Mouse (Mus musculus) embryonic facial prominence, embryonic 15.5 days (tissue): ENCODE results near the gene Gm8108. TPM values are rescaled to one million over a fixed set of nuclear protein-coding genes. Genes with fewer than 3 reads are reported as not detected.
A peak's percentile ranks its signal among the peaks of the same experiment; 100 is the strongest.
"Not testable (repeated sequence)": the region's sequence is repeated elsewhere in the genome, so short reads cannot be mapped to it uniquely, and the experiment has no call there.

Source experiments
- ATAC-seq: fragments of 200-750 bp; cut with Nextera tagmentation; 2 replicates; pipeline ENCODE4 v1.8.0; 2017; ENCODE audit warnings: low read depth, moderate TSS enrichment; ENCODE audit not compliant: insufficient number of reproducible peaks, low FRiP score, low TSS enrichment
- H3K27ac ChIP-seq: fragments of 300-500 bp; sonication (generic); replicated peaks from 2 replicates; pipeline ENCODE4 v1.5.1; 2015; ENCODE audit warnings: mild to moderate bottlenecking, inconsistent platforms
- H3K27me3 ChIP-seq: fragments of 300-500 bp; sonication (generic); 2 replicates; pipeline ENCODE4 v1.6.1; 2015; ENCODE audit warnings: inconsistent platforms
- H3K36me3 ChIP-seq: fragments of 300-500 bp; sonication (generic); 2 replicates; pipeline ENCODE4 v1.6.1; 2015; ENCODE audit warnings: mild to moderate bottlenecking, inconsistent platforms
- H3K4me1 ChIP-seq: fragments of 300-500 bp; sonication (generic); 2 replicates; pipeline ENCODE4 v1.6.1; 2015; ENCODE audit warnings: inconsistent platforms
- H3K4me2 ChIP-seq: fragments of 300-500 bp; sonication (generic); replicated peaks from 2 replicates; pipeline ENCODE4 v1.6.1; 2015; ENCODE audit warnings: mild to moderate bottlenecking, inconsistent platforms
- H3K4me3 ChIP-seq: fragments of 300-500 bp; sonication (generic); replicated peaks from 2 replicates; pipeline ENCODE4 v1.5.1; 2015; ENCODE audit warnings: mild to moderate bottlenecking, inconsistent platforms
- H3K9ac ChIP-seq: fragments of 300-500 bp; sonication (generic); 2 replicates; pipeline ENCODE4 v1.6.1; 2015; ENCODE audit warnings: inconsistent platforms
- H3K9me3 ChIP-seq: fragments of 300-500 bp; sonication (generic); replicated peaks from 2 replicates; pipeline ENCODE4 v1.6.1; 2016; ENCODE audit warnings: inconsistent platforms
- WGBS: fragments of 180-500 bp; shearing (Covaris S2); methylation state at CpG from one replicate; pipeline ENCODE4 v1.1.7; 2015; 5-methylcytosine and 5-hydroxymethylcytosine counted together
- polyA plus RNA-seq: library from polyadenylated mRNA; unstranded; fragments of >200 nt; fragmentation: Nextera tagmentation; extraction: Ambion mirVana; gene quantifications from 2 replicates; pipeline ENCODE4 v1.2.1, GENCODE M21; 2015

The Gm8108 gene
- polyA plus RNA-seq = 0.71 and 0.72 TPM in 2 replicates

GRCm38 (mm10) chr14:4110426-4110825 lies at the start of gene Gm8108:
Gm8108 (plus strand) TSS chr14:4110526.
- not testable (repeated sequence) for H3K36me3 ChIP-seq, H3K27ac ChIP-seq, H3K9ac ChIP-seq, H3K4me1 ChIP-seq, H3K27me3 ChIP-seq, ATAC-seq, H3K9me3 ChIP-seq
- H3K4me3 ChIP-seq = peak within 1 kb of the TSS; percentile 44
- peak within 1 kb of the TSS; percentile 68 for H3K4me2 ChIP-seq
- WGBS = 7% methylated on average over 23 of the region's 37 CpGs

DNA sequence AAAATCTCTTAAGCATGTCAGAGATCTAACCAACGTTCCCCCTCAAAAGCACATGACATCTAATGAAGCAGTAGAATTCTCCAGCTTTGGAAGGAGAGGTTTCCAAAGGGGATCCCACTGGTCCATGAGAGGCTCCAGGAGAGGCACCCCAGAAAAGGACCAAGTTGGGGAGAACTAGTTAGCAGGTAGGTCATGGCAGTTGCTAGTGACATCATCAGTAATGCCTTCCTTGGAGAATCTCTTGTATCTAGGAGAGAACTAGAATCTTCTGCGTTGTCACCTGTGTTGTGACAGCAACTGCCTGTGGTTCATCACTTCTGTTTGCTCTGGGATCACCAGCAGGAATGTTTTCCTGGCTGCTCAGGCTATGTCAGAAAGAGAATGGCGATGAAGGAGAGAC lies 26.5 kb upstream of the Gm8108 start, which contains the start of gene Gm3115:
Gene Gm3115 (plus strand): TSS at position 301 of the 400 bp plus-strand sequence.
- not testable (repeated sequence) for ATAC-seq, H3K4me1 ChIP-seq, H3K27ac ChIP-seq, H3K9ac ChIP-seq, H3K4me2 ChIP-seq, H3K36me3 ChIP-seq, H3K4me3 ChIP-seq, H3K27me3 ChIP-seq, H3K9me3 ChIP-seq
- WGBS = 62% methylated on average over 3 of the region's 3 CpGs

GRCm38 (mm10) chr14:4141646-4142045 lies 31.3 kb downstream of the Gm8108 start:
- H3K9ac ChIP-seq, H3K36me3 ChIP-seq, H3K4me2 ChIP-seq, ATAC-seq, H3K27ac ChIP-seq, H3K27me3 ChIP-seq, H3K4me3 ChIP-seq, H3K9me3 ChIP-seq, H3K4me1 ChIP-seq: not testable (repeated sequence)
- WGBS = 88% methylated on average over 4 of the region's 4 CpGs

DNA sequence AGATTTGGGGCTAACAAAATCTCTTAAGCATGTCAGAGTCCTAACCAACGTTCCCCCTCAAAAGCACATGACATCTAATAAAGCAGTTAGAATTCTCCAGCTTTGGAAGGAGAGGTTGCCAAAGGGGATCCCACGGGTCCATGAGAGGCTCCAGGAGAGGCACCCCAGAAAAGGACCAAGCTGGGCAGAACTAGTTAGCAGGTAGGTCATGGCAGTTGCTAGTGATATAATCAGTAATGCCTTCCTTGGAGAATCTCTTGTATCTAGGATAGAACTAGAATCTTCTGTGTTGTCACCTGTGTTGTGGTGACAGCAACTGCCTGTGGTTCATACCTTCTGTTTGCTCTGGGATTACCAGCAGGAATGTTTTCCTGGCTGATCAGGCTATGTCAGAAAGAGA lies 54.4 kb downstream of the Gm8108 start, which contains the start of gene Gm3127:
Gene Gm3127 (plus strand): TSS at position 301 of the 400 bp plus-strand sequence.
- not testable (repeated sequence) for H3K36me3 ChIP-seq, H3K27me3 ChIP-seq, H3K4me3 ChIP-seq, H3K9ac ChIP-seq, H3K4me1 ChIP-seq, H3K4me2 ChIP-seq, H3K9me3 ChIP-seq, ATAC-seq, H3K27ac ChIP-seq
- 40% methylated on average over 1 of the region's 2 CpGs for WGBS

DNA sequence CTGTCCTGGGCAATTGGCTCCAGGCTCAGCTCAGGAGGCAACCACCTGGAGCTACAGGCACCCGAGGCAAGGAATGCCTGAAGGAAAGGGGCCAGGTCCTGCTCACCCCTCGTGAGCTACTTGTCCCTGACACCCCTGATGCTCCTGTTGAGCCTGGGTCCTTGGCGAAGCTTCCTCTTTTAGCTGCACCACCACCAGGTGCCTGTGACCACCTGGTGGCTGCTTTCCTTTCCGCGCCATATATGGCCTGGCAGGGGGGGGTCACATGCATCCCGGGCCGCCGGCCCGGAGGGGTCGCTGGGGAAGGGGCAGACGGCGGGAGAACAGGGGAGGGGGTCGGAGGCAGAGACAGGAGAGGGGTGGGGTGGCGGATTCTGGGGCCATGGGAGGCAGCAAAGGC lies 71.7 kb downstream of the Gm8108 start:
- ATAC-seq, H3K27ac ChIP-seq, H3K9me3 ChIP-seq, H3K4me1 ChIP-seq, H3K36me3 ChIP-seq, H3K27me3 ChIP-seq, H3K9ac ChIP-seq: not testable (repeated sequence)
- 4% methylated on average over 13 of the region's 14 CpGs for WGBS
- peak overlapping the region; percentile 55 for H3K4me2 ChIP-seq
- peak overlapping the region; percentile 32 for H3K4me3 ChIP-seq

Other genes starting within 250 kb of the Gm8108 start
- gene Gm2916, start 226.4 kb upstream of the Gm8108 start, polyA plus RNA-seq = not detected in 2 replicates
- gene Gm3029, start 178.8 kb upstream of the Gm8108 start, polyA plus RNA-seq = not detected in 2 replicates
- gene Gm3095, start 147.0 kb upstream of the Gm8108 start, polyA plus RNA-seq = not detected in 2 replicates
- not detected in 2 replicates for gene Gm3099, start 112.1 kb upstream of the Gm8108 start, polyA plus RNA-seq
- gene Gm5796, start 86.6 kb upstream of the Gm8108 start, polyA plus RNA-seq = not detected in 2 replicates
- not detected in 2 replicates for gene Gm3115, start 26.4 kb upstream of the Gm8108 start, polyA plus RNA-seq
- gene Gm3127, start 54.5 kb downstream of the Gm8108 start, polyA plus RNA-seq = not detected in 2 replicates
- gene Gm2974, start 72.0 kb downstream of the Gm8108 start, polyA plus RNA-seq = 0.18 TPM in 1 of 2 replicates, not detected in the other
- gene Gm3138, start 139.1 kb downstream of the Gm8108 start, polyA plus RNA-seq = not detected in 2 replicates
- gene Gm3149, start 206.8 kb downstream of the Gm8108 start, polyA plus RNA-seq = not detected in 2 replicates
- gene 2610042L04Rik, start 224.2 kb downstream of the Gm8108 start, polyA plus RNA-seq = 0.13 TPM in 1 of 2 replicates, not detected in the other